Mouse (Mus musculus): ENCODE results near the gene Hk1. TPM values are rescaled to one million over a fixed set of nuclear protein-coding genes. Genes with fewer than 3 reads are reported as not detected.

The Hk1 gene
- polyA plus RNA-seq, 1 experiment from 2014 or later = 27.6 TPM

- Histone ChIP-seq H3K36me3 (ENCODE audit: control insufficient read depth, insufficient read depth, low read length) (no peaks in the 10 kb centered on the region), H3K4me1 (ENCODE audit: control insufficient read depth, insufficient read depth, low read length) (peaks cover 38% of the 10 kb centered on the region), H3K4me2 (ENCODE audit: low read depth, low read length) (no peak overlapping the region), H3K4me3 (ENCODE audit: low read length) (no peak overlapping the region), H3K27ac (ENCODE audit: low read length) (no peak overlapping the region), H3K9me3 (ENCODE audit: control insufficient read depth, low read length) (no peaks in the 10 kb centered on the region), H3K9ac (ENCODE audit: low read depth, low read length) (no peak overlapping the region), H3K27me3 (replicated peaks; ENCODE audit: control insufficient read depth, insufficient read depth, low read length) (no peaks in the 10 kb centered on the region)
- no peak for ATAC-seq
- 81% methylated on average over 7 of the region's 7 CpGs for WGBS
Measured at GRCm38 (mm10) chr10:62225839-62226238, 153.9 kb downstream of the Hk1 start.

GRCm38 (mm10) chr10:62224231-62224630, 155.5 kb downstream of the Hk1 start:
- Histone ChIP-seq H3K9ac (ENCODE audit: low read depth, low read length) (no peak overlapping the region), H3K27me3 (replicated peaks; ENCODE audit: control insufficient read depth, insufficient read depth, low read length) (no peaks in the 10 kb centered on the region), H3K27ac (ENCODE audit: low read length) (no peak overlapping the region; the same call in 1 of the 2 replicates), H3K9me3 (ENCODE audit: control insufficient read depth, low read length) (no peaks in the 10 kb centered on the region), H3K36me3 (ENCODE audit: control insufficient read depth, insufficient read depth, low read length) (no peaks in the 10 kb centered on the region), H3K4me1 (ENCODE audit: control insufficient read depth, insufficient read depth, low read length) (peaks cover 45% of the 10 kb centered on the region), H3K4me3 (ENCODE audit: low read length) (no peak overlapping the region), H3K4me2 (ENCODE audit: low read depth, low read length) (no peak overlapping the region)
- 52% methylated on average over 6 of the region's 6 CpGs for WGBS
- no peak for ATAC-seq

- Histone ChIP-seq H3K27ac (ENCODE audit: low read length) (peak overlapping the region; percentile 96), H3K4me2 (ENCODE audit: low read depth, low read length) (peak overlapping the region; percentile 44), H3K36me3 (ENCODE audit: control insufficient read depth, insufficient read depth, low read length) (no peaks in the 10 kb centered on the region), H3K9ac (ENCODE audit: low read depth, low read length) (peak overlapping the region; percentile 62; the same call in 1 of the 2 replicates), H3K4me3 (ENCODE audit: low read length) (no peak overlapping the region; the same call in 1 of the 2 replicates), H3K4me1 (ENCODE audit: control insufficient read depth, insufficient read depth, low read length) (peaks cover 35% of the 10 kb centered on the region), H3K27me3 (replicated peaks; ENCODE audit: control insufficient read depth, insufficient read depth, low read length) (no peaks in the 10 kb centered on the region), H3K9me3 (ENCODE audit: control insufficient read depth, low read length) (no peaks in the 10 kb centered on the region)
- peak; percentile 27 for ATAC-seq
- WGBS = 45% methylated on average over 17 of the region's 17 CpGs
Measured at GRCm38 (mm10) chr10:62222777-62223176, 156.9 kb downstream of the Hk1 start.

- H3K4me1 ChIP-seq (ENCODE audit: control insufficient read depth, insufficient read depth, low read length) = peaks cover 36% of the 10 kb centered on the region
- peak overlapping the region; percentile 46 for H3K9ac ChIP-seq (ENCODE audit: low read depth, low read length)
- peak; percentile 71 for ATAC-seq
- no peak overlapping the region for H3K4me3 ChIP-seq (ENCODE audit: low read length)
- 62% methylated on average over 2 of the region's 2 CpGs for WGBS
- H3K4me2 ChIP-seq (ENCODE audit: low read depth, low read length) = peak overlapping the region; percentile 51; the same call in 1 of the 2 replicates
- H3K9me3 ChIP-seq (ENCODE audit: control insufficient read depth, low read length) = no peaks in the 10 kb centered on the region
- H3K36me3 ChIP-seq (ENCODE audit: control insufficient read depth, insufficient read depth, low read length) = no peaks in the 10 kb centered on the region
- H3K27ac ChIP-seq (ENCODE audit: low read length) = peak overlapping the region; percentile 96
- no peaks in the 10 kb centered on the region for H3K27me3 ChIP-seq (replicated peaks; ENCODE audit: control insufficient read depth, insufficient read depth, low read length)
Measured at GRCm38 (mm10) chr10:62221647-62222046, 158.1 kb downstream of the Hk1 start.

GRCm38 (mm10) chr10:62220732-62221514, 158.8 kb downstream of the Hk1 start:
- Histone ChIP-seq H3K27me3 (replicated peaks; ENCODE audit: control insufficient read depth, insufficient read depth, low read length) (no peaks in the 10 kb centered on the region), H3K4me1 (ENCODE audit: control insufficient read depth, insufficient read depth, low read length) (peaks cover 40% of the 10 kb centered on the region), H3K27ac (ENCODE audit: low read length) (peak overlapping the region; percentile 96), H3K9ac (ENCODE audit: low read depth, low read length) (peak overlapping the region; percentile 34), H3K36me3 (ENCODE audit: control insufficient read depth, insufficient read depth, low read length) (no peaks in the 10 kb centered on the region), H3K4me3 (ENCODE audit: low read length) (no peak overlapping the region), H3K9me3 (ENCODE audit: control insufficient read depth, low read length) (no peaks in the 10 kb centered on the region), H3K4me2 (ENCODE audit: low read depth, low read length) (peak overlapping the region; percentile 51)
- ATAC-seq = peak; percentile 91
- 53% methylated on average over 8 of the region's 8 CpGs for WGBS

Other genes with a start within 250 kb of the Hk1 start
- 6.1 and 6.3 TPM in 2 replicates for gene Neurog3, start 246.8 kb downstream of the Hk1 start, polyA plus RNA-seq (2015; fragmentation: Nextera tagmentation; extraction: Ambion mirVana)
- 42.4 and 43.1 TPM in 2 replicates for gene Fam241b, start 236.0 kb downstream of the Hk1 start, polyA plus RNA-seq (2015; fragmentation: Nextera tagmentation; extraction: Ambion mirVana)
- 86.3 and 92.1 TPM in 2 replicates for gene Tspan15, start 148.7 kb downstream of the Hk1 start, polyA plus RNA-seq (2015; fragmentation: Nextera tagmentation; extraction: Ambion mirVana)
- 0.98 and 1.2 TPM in 2 replicates for gene Tacr2, start 127.5 kb downstream of the Hk1 start, polyA plus RNA-seq (2015; fragmentation: Nextera tagmentation; extraction: Ambion mirVana)
- 45.8 and 56.1 TPM in 2 replicates for gene Hkdc1, start 42.6 kb upstream of the Hk1 start, polyA plus RNA-seq (2015; fragmentation: Nextera tagmentation; extraction: Ambion mirVana)
- 0.17 and 0.45 TPM in 2 replicates for gene 4930507D05Rik, start 69.6 kb upstream of the Hk1 start, polyA plus RNA-seq (2015; fragmentation: Nextera tagmentation; extraction: Ambion mirVana)
- gene Supv3l1, start 69.8 kb upstream of the Hk1 start, polyA plus RNA-seq (2015; fragmentation: Nextera tagmentation; extraction: Ambion mirVana) = 29.3 and 33.2 TPM in 2 replicates
- gene Vps26a, start 106.9 kb upstream of the Hk1 start, polyA plus RNA-seq (2015; fragmentation: Nextera tagmentation; extraction: Ambion mirVana) = 135 and 143 TPM in 2 replicates
- gene Srgn, start 147.5 kb upstream of the Hk1 start, polyA plus RNA-seq (2015; fragmentation: Nextera tagmentation; extraction: Ambion mirVana) = 15.1 and 15.5 TPM in 2 replicates
- gene Kif1bp, start 198.5 kb upstream of the Hk1 start, polyA plus RNA-seq (2015; fragmentation: Nextera tagmentation; extraction: Ambion mirVana) = 23.0 and 27.3 TPM in 2 replicates
- 15.5 and 17.0 TPM in 2 replicates for gene Ddx21, start 222.4 kb upstream of the Hk1 start, polyA plus RNA-seq (2015; fragmentation: Nextera tagmentation; extraction: Ambion mirVana)

All from intestine, embryonic 16.5 days (tissue).